Mouse (Mus musculus): Measurements from ENCODE around the gene Atrn. TPM values are rescaled to one million over a fixed set of nuclear protein-coding genes. Genes with fewer than 3 reads are reported as not detected.

Atrn gene
- polyA plus RNA-seq (2015; fragmentation: Nextera tagmentation; extraction: Ambion mirVana): 9.0 and 9.2 TPM in 2 replicates

GRCm38 (mm10) chr2:130905751-130906583, at the start of gene Atrn, which contains the start of gene 4930402H24Rik:
TSS of gene Atrn (plus strand) at chr2:130906495.
TSS of gene 4930402H24Rik (minus strand) at chr2:130906406.
- peak within 1 kb of the TSS; percentile 84 for H3K9ac ChIP-seq
- peak within 1 kb of the TSS; percentile 84 for H3K27ac ChIP-seq (replicated peaks)
- H3K4me1 ChIP-seq: peaks cover 21% of the 10 kb centered on the region
- no peaks in the 10 kb centered on the region for H3K27me3 ChIP-seq
- no peaks in the 10 kb centered on the region for H3K9me3 ChIP-seq (replicated peaks)
- H3K36me3 ChIP-seq: 0 out of 2 replicates have a peak, but pooled peaks cover 3% of the 10 kb centered on the region
- H3K4me3 ChIP-seq (replicated peaks): peak within 1 kb of the TSS; percentile 96
- peak within 1 kb of the TSS; percentile 72 for H3K4me2 ChIP-seq (replicated peaks)
- WGBS: 5% methylated on average over 44 of the region's 50 CpGs
- peak; percentile 97 for ATAC-seq (ENCODE audit: insufficient number of reproducible peaks, low FRiP score, low TSS enrichment, low read depth)

GRCm38 (mm10) chr2:130862091-130862490, 44.2 kb upstream of the Atrn start:
- no peaks in the 10 kb centered on the region for H3K9me3 ChIP-seq (replicated peaks)
- no peak overlapping the region for H3K4me3 ChIP-seq (replicated peaks)
- 83% methylated on average over 3 of the region's 3 CpGs for WGBS
- no peak for ATAC-seq (ENCODE audit: insufficient number of reproducible peaks, low FRiP score, low TSS enrichment, low read depth)
- no peak overlapping the region for H3K27ac ChIP-seq (replicated peaks)
- H3K27me3 ChIP-seq: no peaks in the 10 kb centered on the region
- H3K4me2 ChIP-seq (replicated peaks): no peak overlapping the region
- no peaks in the 10 kb centered on the region for H3K4me1 ChIP-seq
- no peak overlapping the region for H3K9ac ChIP-seq
- no peaks in the 10 kb centered on the region for H3K36me3 ChIP-seq

GRCm38 (mm10) chr2:130870916-130871315, 35.4 kb upstream of the Atrn start:
- H3K4me2 ChIP-seq (replicated peaks): no peak overlapping the region
- H3K36me3 ChIP-seq: no peaks in the 10 kb centered on the region
- H3K27ac ChIP-seq (replicated peaks): no peak overlapping the region
- no peaks in the 10 kb centered on the region for H3K4me1 ChIP-seq
- no peak overlapping the region for H3K9ac ChIP-seq
- no peak overlapping the region for H3K4me3 ChIP-seq (replicated peaks)
- H3K27me3 ChIP-seq: no peaks in the 10 kb centered on the region
- whole genome bisulfite sequencing: 92% methylated on average over 5 of the region's 5 CpGs
- no peaks in the 10 kb centered on the region for H3K9me3 ChIP-seq (replicated peaks)
- no peak for ATAC-seq (ENCODE audit: insufficient number of reproducible peaks, low FRiP score, low TSS enrichment, low read depth)

GRCm38 (mm10) chr2:130877376-130877775, 28.9 kb upstream of the Atrn start:
- no peaks in the 10 kb centered on the region for H3K27me3 ChIP-seq
- H3K36me3 ChIP-seq: 0 out of 2 replicates have a peak, but pooled peaks cover 5% of the 10 kb centered on the region
- no peaks in the 10 kb centered on the region for H3K4me1 ChIP-seq
- ATAC-seq (ENCODE audit: insufficient number of reproducible peaks, low FRiP score, low TSS enrichment, low read depth): no peak
- no peak overlapping the region for H3K27ac ChIP-seq (replicated peaks)
- H3K9ac ChIP-seq: no peak overlapping the region
- WGBS: 42% methylated on average over 3 of the region's 3 CpGs
- H3K4me2 ChIP-seq (replicated peaks): no peak overlapping the region
- no peaks in the 10 kb centered on the region for H3K9me3 ChIP-seq (replicated peaks)
- H3K4me3 ChIP-seq (replicated peaks): no peak overlapping the region

GRCm38 (mm10) chr2:130886983-130887382, 19.3 kb upstream of the Atrn start:
- Histone ChIP-seq H3K4me1 (no peaks in the 10 kb centered on the region), H3K27me3 (no peaks in the 10 kb centered on the region)
- no peak for ATAC-seq (ENCODE audit: insufficient number of reproducible peaks, low FRiP score, low TSS enrichment, low read depth)

GRCm38 (mm10) chr2:130887456-130887855, 18.8 kb upstream of the Atrn start:
- H3K4me1 ChIP-seq: no peaks in the 10 kb centered on the region
- no peaks in the 10 kb centered on the region for H3K9me3 ChIP-seq (replicated peaks)
- H3K27me3 ChIP-seq: no peaks in the 10 kb centered on the region
- no peak overlapping the region for H3K27ac ChIP-seq (replicated peaks)
- no peak overlapping the region for H3K4me3 ChIP-seq (replicated peaks)
- H3K36me3 ChIP-seq: peaks cover 3% of the 10 kb centered on the region
- ATAC-seq (ENCODE audit: insufficient number of reproducible peaks, low FRiP score, low TSS enrichment, low read depth): no peak
- no peak overlapping the region for H3K4me2 ChIP-seq (replicated peaks)
- 70% methylated on average over 1 of the region's 1 CpGs for WGBS
- H3K9ac ChIP-seq: no peak overlapping the region

More at GRCm38 (mm10) chr2:130886983-130887382, 19.3 kb upstream of the Atrn start:
- no peak overlapping the region for H3K27ac ChIP-seq (replicated peaks)
- H3K36me3 ChIP-seq: peaks cover 3% of the 10 kb centered on the region
- no peak overlapping the region for H3K9ac ChIP-seq
- H3K9me3 ChIP-seq (replicated peaks): no peaks in the 10 kb centered on the region
- H3K4me2 ChIP-seq (replicated peaks): no peak overlapping the region
- no peak overlapping the region for H3K4me3 ChIP-seq (replicated peaks)

- ATAC-seq (ENCODE audit: insufficient number of reproducible peaks, low FRiP score, low TSS enrichment, low read depth): no peak
- H3K4me1 ChIP-seq: no peaks in the 10 kb centered on the region
- H3K27me3 ChIP-seq: no peaks in the 10 kb centered on the region
- H3K4me2 ChIP-seq (replicated peaks): no peak overlapping the region
- H3K9ac ChIP-seq: no peak overlapping the region
- 88% methylated on average over 2 of the region's 2 CpGs for WGBS
- no peaks in the 10 kb centered on the region for H3K9me3 ChIP-seq (replicated peaks)
- peaks cover 3% of the 10 kb centered on the region; the same call in 1 of the 2 replicates for H3K36me3 ChIP-seq
- no peak overlapping the region for H3K27ac ChIP-seq (replicated peaks)
- no peak overlapping the region for H3K4me3 ChIP-seq (replicated peaks)
Measured at GRCm38 (mm10) chr2:130896944-130897343, 9.4 kb upstream of the Atrn start.

- no peaks in the 10 kb centered on the region for H3K9me3 ChIP-seq (replicated peaks)
- H3K27ac ChIP-seq (replicated peaks): no peak overlapping the region
- ATAC-seq (ENCODE audit: insufficient number of reproducible peaks, low FRiP score, low TSS enrichment, low read depth): no peak
- H3K4me1 ChIP-seq: no peaks in the 10 kb centered on the region
- H3K4me2 ChIP-seq (replicated peaks): no peak overlapping the region
- no peak overlapping the region for H3K9ac ChIP-seq
- no peaks in the 10 kb centered on the region for H3K27me3 ChIP-seq
- H3K36me3 ChIP-seq: 0 out of 2 replicates have a peak, but pooled peaks cover 3% of the 10 kb centered on the region
- no peak overlapping the region for H3K4me3 ChIP-seq (replicated peaks)
- 77% methylated on average over 2 of the region's 2 CpGs for WGBS
Measured at GRCm38 (mm10) chr2:130897856-130898255, 8.4 kb upstream of the Atrn start.

- H3K9me3 ChIP-seq (replicated peaks): no peaks in the 10 kb centered on the region
- no peak overlapping the region for H3K27ac ChIP-seq (replicated peaks)
- no peaks in the 10 kb centered on the region for H3K4me1 ChIP-seq
- no peaks in the 10 kb centered on the region for H3K27me3 ChIP-seq
- no peak for ATAC-seq (ENCODE audit: insufficient number of reproducible peaks, low FRiP score, low TSS enrichment, low read depth)
- 0 out of 2 replicates have a peak, but pooled peaks cover 3% of the 10 kb centered on the region for H3K36me3 ChIP-seq
- H3K4me3 ChIP-seq (replicated peaks): no peak overlapping the region
- H3K9ac ChIP-seq: no peak overlapping the region
- WGBS: 84% methylated on average over 2 of the region's 2 CpGs
- no peak overlapping the region for H3K4me2 ChIP-seq (replicated peaks)
Measured at GRCm38 (mm10) chr2:130898783-130899182, 7.5 kb upstream of the Atrn start.

GRCm38 (mm10) chr2:130906584-130907315, 455 bp downstream of the Atrn start:
- WGBS: under 1% methylated on average over 58 of the region's 58 CpGs
- Histone ChIP-seq H3K9me3 (replicated peaks) (no peaks in the 10 kb centered on the region), H3K4me3 (replicated peaks) (peak overlapping the region; percentile 96), H3K27me3 (no peaks in the 10 kb centered on the region), H3K27ac (replicated peaks) (peak overlapping the region; percentile 84), H3K36me3 (0 out of 2 replicates have a peak, but pooled peaks cover under 1% of the 10 kb centered on the region), H3K9ac (peak overlapping the region; percentile 84), H3K4me1 (peaks cover 21% of the 10 kb centered on the region), H3K4me2 (replicated peaks) (peak overlapping the region; percentile 72)
- ATAC-seq (ENCODE audit: insufficient number of reproducible peaks, low FRiP score, low TSS enrichment, low read depth): peak; percentile 70; the same call in 1 of the 2 replicates

- Histone ChIP-seq H3K9ac (no peak overlapping the region), H3K4me1 (peaks cover 25% of the 10 kb centered on the region), H3K27me3 (no peaks in the 10 kb centered on the region), H3K36me3 (no peaks in the 10 kb centered on the region), H3K9me3 (replicated peaks) (no peaks in the 10 kb centered on the region), H3K4me3 (replicated peaks) (no peak overlapping the region), H3K27ac (replicated peaks) (no peak overlapping the region), H3K4me2 (replicated peaks) (no peak overlapping the region)
- ATAC-seq (ENCODE audit: insufficient number of reproducible peaks, low FRiP score, low TSS enrichment, low read depth): no peak
- 62% methylated on average over 1 of the region's 1 CpGs for WGBS
Measured at GRCm38 (mm10) chr2:130911691-130912090, 5.4 kb downstream of the Atrn start.
